Mouse (Mus musculus): ENCODE measurements around the gene Sipa1.
A peak's percentile ranks its signal among the peaks of the same experiment; 100 is the strongest.
"Not testable (repeated sequence)": the region's sequence is repeated elsewhere in the genome, so short reads cannot be mapped to it uniquely, and the experiment has no call there.

Sipa1 gene

GRCm38 (mm10) chr19:5662981-5663913 lies at the start of gene Sipa1:
Gene Sipa1 (minus strand): TSS chr19:5663707.
- peak; percentile 64 to 72 for DNase-seq (ENCODE audit: low spot score in 2 of 2)

DNA sequence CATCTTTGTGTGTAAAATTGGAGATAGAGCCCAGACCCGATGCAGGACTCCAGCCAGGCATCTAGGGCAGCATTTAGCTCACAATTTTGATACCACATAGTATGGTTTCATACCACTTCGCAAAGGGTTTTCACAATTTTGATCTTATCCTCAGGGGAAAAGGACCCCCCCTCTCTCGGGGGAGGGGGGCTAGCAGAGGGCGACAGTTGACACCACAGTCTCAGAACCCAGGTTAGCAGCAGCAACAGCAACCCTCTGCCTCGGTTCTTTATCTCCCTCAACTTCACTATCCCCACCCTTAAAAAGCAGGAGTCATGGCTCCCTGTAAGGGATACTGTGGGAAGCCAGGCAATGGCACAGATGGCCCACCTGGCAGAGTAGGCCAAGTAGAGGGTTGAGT lies 49.7 kb upstream of the Sipa1 start:
- DNase-seq (ENCODE audit: low spot score in 2 of 2), result no peak

GRCm38 (mm10) chr19:5711907-5712460 lies 48.5 kb upstream of the Sipa1 start:
- DNase-seq (ENCODE audit: low spot score in 2 of 2), result no peak

- DNase-seq (ENCODE audit: low spot score in 2 of 2), result peak; percentile 56 to 84
Observed at GRCm38 (mm10) chr19:5711218-5711617, 47.7 kb upstream of the Sipa1 start.

DNA sequence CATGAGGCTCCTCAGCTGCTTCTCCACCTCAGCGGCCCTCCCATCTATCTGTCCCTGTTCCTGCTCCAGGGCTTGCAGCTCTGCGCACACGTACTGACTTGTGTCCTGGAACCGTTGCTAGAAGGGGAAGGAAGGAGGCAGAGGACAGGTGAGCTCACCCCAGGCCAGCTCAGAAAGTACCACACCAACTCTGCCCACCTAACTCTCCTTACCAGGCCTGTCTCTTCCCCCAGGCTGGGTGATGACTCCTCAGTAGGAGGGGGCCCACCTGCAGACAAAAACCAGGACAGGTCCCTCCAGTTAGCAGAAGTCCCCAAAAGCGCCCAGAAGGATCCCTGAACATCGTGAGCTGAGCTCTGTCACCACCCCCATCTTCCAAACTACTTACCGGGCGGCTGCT lies 47.1 kb upstream of the Sipa1 start:
- no peak for DNase-seq (ENCODE audit: low spot score in 2 of 2)

DNA sequence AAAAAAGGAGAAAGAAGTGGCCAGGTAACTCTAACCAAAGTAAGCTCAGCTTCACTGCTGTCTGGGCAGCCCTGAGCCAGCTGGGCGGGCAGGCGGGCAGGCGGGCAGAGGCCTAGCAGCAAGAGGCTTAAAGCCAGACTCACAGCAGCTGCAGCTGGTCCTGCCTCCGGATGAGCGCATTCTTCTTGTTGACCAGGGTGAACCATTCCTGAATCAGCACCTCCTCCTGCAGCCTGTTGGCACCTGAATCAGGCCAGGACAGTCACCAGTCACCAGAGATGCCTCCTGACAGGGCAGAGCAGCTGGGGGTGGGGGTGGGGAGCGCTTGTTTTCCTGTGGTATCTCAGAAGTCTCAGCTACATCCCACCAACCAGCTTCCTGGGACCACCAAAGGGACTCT lies 46.6 kb upstream of the Sipa1 start:
- DNase-seq (ENCODE audit: low spot score in 2 of 2), result no peak

DNA sequence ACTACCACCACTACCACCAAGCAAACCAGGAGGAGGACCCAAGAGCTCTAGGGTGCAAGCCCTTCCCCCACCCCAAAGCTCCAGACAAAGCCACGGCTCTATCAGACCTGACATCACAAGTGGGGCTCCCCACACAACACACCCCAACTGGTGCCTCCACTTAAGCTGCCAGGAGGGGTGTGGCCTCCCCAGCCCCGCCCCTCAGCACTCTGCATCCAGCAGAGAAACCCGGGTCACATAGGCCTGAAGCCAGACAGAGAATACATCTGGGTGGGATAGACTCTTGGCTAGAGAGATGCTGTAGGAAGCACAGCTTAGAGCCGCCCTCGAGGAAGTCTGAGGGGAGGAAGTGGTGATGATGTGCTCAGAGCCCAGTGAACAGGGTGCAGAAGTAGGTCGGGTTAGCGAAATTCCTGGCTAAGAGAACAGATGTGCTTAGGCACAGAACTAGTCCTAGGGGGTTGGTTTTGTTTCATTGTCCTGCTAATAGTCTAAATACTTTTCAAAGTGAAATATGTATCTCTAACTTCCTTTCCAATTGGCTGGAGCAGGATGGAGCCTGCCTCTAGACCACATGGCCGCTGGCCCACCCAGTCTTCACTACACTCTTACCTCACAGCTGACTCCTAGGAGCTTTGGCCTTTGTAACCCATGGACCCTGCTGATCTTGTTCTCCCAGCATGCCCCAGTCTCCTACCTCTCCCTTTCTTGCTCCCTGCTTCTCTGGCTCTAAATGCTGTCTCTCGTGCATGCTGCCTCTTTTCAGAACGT lies 41.5 kb upstream of the Sipa1 start:
- no peak for DNase-seq (ENCODE audit: low spot score in 2 of 2)

GRCm38 (mm10) chr19:5704163-5704800 lies 40.8 kb upstream of the Sipa1 start, which contains the start of gene Kcnk7:
Gene Kcnk7 (plus strand): TSS chr19:5704367.
- no peak for DNase-seq (ENCODE audit: low spot score in 2 of 2)

DNA sequence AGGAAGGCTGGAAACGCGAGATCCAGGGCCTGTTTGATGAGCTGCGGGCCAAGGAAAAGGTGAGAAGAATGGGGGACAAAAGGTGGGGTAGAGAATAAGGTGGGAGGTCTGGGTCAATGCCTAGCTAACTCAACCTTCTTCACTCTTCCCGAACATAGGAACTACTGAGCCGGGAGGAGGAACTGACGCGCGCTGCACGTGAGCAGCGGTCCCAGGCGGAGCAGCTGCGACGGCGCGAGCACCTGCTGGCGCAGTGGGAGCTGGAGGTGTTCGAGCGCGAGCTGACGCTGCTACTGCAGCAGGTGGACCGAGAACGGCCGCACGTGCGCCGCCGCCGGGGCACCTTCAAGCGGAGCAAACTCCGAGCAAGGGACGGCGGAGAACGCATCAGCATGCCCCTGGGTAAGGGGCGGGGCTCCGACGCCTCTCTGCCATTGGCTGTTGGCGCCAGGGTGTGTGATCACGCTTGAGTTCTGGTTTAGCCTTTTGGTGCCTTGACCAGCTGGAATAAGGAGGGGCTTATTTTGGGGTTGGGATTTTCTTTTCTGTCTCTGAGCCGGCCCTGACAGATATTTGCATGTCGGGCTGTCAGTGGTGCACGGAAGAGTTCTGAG lies 32.4 kb upstream of the Sipa1 start:
- no peak for DNase-seq (ENCODE audit: low spot score in 2 of 2)

GRCm38 (mm10) chr19:5693801-5694200 lies 30.3 kb upstream of the Sipa1 start:
- DNase-seq (ENCODE audit: low spot score in 2 of 2), result no peak

DNA sequence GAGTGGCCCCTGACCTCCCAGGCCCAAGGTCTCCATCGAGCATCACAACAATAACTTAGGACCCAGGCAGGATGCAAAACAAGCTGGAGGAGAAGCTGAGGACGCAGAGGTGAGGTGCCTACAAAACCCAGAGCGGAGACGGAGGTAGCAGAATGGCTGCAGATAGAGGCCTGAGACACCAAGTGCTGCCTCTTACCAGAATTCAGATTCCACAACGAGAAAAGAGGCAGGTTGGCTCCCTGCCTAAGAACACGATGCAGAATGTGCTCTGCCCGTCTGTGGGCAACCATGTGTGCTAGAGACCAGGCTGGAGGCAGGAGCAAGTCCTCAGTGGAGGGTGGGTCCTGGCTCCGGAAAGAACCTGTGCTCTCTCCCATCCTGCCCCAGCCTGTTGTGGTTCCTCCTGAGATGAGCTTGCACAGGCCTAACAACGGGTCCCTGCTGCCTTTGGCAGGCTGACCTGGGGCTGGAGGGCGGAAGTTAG lies 29.4 kb upstream of the Sipa1 start:
- peak in 1 of 2 experiments; percentile 23 for DNase-seq (ENCODE audit: low spot score in 2 of 2)

- no peak for DNase-seq (ENCODE audit: low spot score in 2 of 2)
Observed at GRCm38 (mm10) chr19:5692086-5692912, 28.8 kb upstream of the Sipa1 start.

DNA sequence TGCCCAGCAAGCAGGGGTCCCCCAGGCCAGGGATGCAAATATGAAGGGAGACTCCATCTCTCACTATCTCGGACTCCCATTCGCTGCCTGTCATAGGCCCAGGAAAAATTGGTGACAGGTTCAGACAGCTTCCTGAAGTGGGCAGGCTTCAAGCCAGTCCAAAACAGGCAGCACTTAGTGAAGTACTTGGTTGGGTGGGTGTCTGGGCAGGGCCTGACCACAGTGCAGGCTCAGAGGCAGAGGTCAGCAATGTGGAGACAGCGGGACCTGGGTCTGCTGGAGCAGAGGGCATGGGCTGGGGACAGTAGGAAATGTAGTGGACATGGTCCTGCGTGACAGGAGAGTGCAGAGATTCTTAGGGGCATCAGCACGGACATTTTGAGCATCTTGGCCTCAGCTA lies 28.1 kb upstream of the Sipa1 start:
- no peak for DNase-seq (ENCODE audit: low spot score in 2 of 2)

- peak in 1 of 2 experiments; percentile 19 for DNase-seq (ENCODE audit: low spot score in 2 of 2)
Observed at GRCm38 (mm10) chr19:5690343-5690735, 26.8 kb upstream of the Sipa1 start.

DNA sequence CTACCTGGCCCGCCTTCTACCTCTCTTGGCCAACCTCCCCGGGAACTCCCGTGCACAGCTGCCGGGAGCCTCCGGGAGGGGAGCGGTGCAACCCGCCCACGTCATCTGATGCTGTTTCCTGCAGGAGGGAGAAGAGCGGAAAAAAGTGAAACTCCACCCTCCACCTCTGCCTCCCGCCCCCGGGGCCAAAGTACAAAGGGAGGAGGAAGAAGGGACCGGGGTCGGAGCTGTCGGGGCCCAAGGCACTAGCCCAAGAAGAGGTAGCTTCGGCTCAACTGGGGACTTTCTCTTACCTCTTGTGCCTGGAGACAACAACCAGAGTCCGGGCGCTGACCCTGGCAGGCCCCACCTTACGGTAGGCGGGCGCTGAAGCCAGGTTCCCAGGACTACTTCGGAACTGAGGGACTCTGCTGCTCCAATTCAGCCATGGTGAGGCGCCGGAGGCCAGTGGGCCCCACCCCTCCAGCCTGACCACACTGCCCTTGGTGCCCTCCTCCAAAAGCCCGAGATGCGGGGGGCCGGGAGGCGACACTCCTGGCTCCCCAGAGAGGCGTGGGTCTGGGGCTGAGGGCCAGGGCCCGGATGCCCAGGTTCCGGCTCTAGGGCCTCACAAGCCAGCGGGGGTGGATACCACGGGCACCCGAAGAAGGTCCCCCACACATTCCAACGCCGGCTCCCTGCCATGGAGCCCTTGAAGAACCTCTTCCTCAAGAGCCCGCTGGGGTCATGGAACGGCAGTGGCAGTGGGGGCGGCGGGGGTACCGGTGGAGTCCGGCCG lies 26.2 kb upstream of the Sipa1 start:
- DNase-seq (ENCODE audit: low spot score in 2 of 2), result peak; percentile 70 to 74

DNA sequence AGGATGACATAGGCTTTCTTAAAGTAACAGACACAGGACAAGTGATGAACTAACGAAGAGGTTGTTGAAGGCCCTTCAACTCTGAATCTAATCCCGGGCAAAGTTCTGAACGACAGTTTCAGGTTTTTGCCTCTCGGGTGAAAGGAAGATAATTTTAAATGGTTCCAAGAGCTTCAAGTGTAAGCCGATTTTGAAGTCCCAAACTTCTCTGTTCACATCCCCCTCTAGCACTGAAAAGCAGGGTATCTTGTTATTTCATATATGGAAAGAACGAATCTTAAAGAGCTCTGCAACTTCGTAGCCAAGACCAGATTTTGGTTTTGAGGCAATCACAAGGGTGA lies 25.6 kb upstream of the Sipa1 start:
- DNase-seq (ENCODE audit: low spot score in 2 of 2), result no peak

GRCm38 (mm10) chr19:5688200-5689087 lies 24.9 kb upstream of the Sipa1 start, which contains the start of the genes Map3k11 and Pcnx3:
Gene Map3k11 (plus strand): TSS chr19:5688742.
Gene Pcnx3 (minus strand): TSS chr19:5688908.
- DNase-seq (ENCODE audit: low spot score in 2 of 2), result peak; percentile 98 to 99

- no peak for DNase-seq (ENCODE audit: low spot score in 2 of 2)
Observed at GRCm38 (mm10) chr19:5687738-5688137, 24.2 kb upstream of the Sipa1 start.

DNA sequence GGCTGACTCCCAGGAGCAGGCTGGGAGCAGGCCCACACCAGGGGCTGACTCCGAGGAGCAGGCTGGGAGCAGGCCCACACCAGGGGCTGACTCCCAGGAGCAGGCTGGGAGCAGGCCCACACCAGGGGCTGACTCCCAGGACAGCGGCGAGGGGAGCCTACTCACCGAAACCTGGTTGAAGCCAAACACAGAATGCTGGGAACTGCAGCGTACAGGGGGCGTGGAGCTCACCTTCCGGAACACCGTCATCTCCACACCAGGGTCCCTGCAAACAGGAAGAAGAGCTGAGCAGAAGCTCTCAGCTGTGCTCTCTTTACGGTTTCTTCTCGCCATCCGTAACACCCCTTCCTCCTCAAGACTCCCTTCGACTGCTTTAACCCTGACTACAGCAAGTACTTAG lies 23.4 kb upstream of the Sipa1 start:
- DNase-seq (ENCODE audit: low spot score in 2 of 2), result not testable (repeated sequence)

Data from frontal cortex, postnatal 36 days (tissue).